Mouse (Mus musculus) midbrain, embryonic 14.5 days (tissue): ENCODE data around the gene Acadvl. TPM values are rescaled to one million over a fixed set of nuclear protein-coding genes. Genes with fewer than 3 reads are reported as not detected.

ENCODE experiments used
- ATAC-seq: fragments of 200-750 bp; cut with Nextera tagmentation; 2 replicates; pipeline ENCODE4 v1.8.0; 2017; ENCODE audit warnings: moderate number of reproducible peaks, moderate library complexity; ENCODE audit not compliant: low FRiP score, low TSS enrichment
- DNase-seq: peaks from one replicate; pipeline ENCODE4 v3.0.0-alpha.2; 2015
- H3K27ac ChIP-seq: fragments of 300-500 bp; sonication (generic); replicated peaks from 2 replicates; pipeline ENCODE4 v1.5.1; 2014; ENCODE audit warnings: mild to moderate bottlenecking, low read depth, low read length, moderate library complexity
- H3K27me3 ChIP-seq: fragments of 300-500 bp; sonication (generic); 2 replicates; pipeline ENCODE4 v1.6.1; 2014; ENCODE audit warnings: low read length, control low read depth, mixed read lengths; ENCODE audit not compliant: control insufficient read depth, insufficient read depth
- H3K36me3 ChIP-seq: fragments of 300-500 bp; sonication (generic); 2 replicates; pipeline ENCODE4 v1.6.1; 2014; ENCODE audit warnings: low read length, control low read depth; ENCODE audit not compliant: control insufficient read depth, insufficient read depth
- H3K4me1 ChIP-seq: fragments of 300-500 bp; sonication (generic); 2 replicates; pipeline ENCODE4 v1.6.1; 2014; ENCODE audit warnings: mild to moderate bottlenecking, antibody characterized with exemption, low read length, control low read depth; ENCODE audit not compliant: control insufficient read depth, insufficient read depth
- H3K4me2 ChIP-seq: fragments of 300-500 bp; sonication (generic); 2 replicates; pipeline ENCODE4 v1.6.1; 2014; ENCODE audit warnings: mild to moderate bottlenecking, low read length, moderate library complexity
- H3K4me3 ChIP-seq: fragments of 300-500 bp; sonication (generic); replicated peaks from 2 replicates; pipeline ENCODE4 v1.5.1; 2014; ENCODE audit warnings: low read depth, low read length
- H3K9ac ChIP-seq: fragments of 300-500 bp; sonication (generic); replicated peaks from 2 replicates; pipeline ENCODE4 v1.6.1; 2014; ENCODE audit warnings: mild to moderate bottlenecking, low read length, moderate library complexity
- H3K9me3 ChIP-seq: fragments of 300-500 bp; sonication (generic); 2 replicates; pipeline ENCODE4 v1.6.1; 2016; ENCODE audit warnings: low read length, control low read depth, mixed read lengths; ENCODE audit not compliant: control insufficient read depth
- WGBS: fragments of 180-500 bp; shearing (Covaris S2); extraction: QIAGEN DNeasy Blood & Tissue Kit; methylation state at CpG from one replicate; pipeline ENCODE4 v1.1.7; 2014; 5-methylcytosine and 5-hydroxymethylcytosine counted together
- polyA plus RNA-seq: library from polyadenylated mRNA; unstranded; fragments of >200 nt; fragmentation: Nextera tagmentation; extraction: Ambion mirVana; gene quantifications from 2 replicates; pipeline ENCODE4 v1.2.1, GENCODE M21; 2014

Gene Acadvl
- polyA plus RNA-seq, 1 experiment from 2014 or later, result 49.6 TPM

GRCm38 (mm10) chr11:70002471-70002870 is 12.7 kb downstream of the Acadvl start:
- Histone ChIP-seq H3K9ac (peak overlapping the region; percentile 29; the same call in 1 of the 2 replicates), H3K9me3 (no peaks in the 10 kb centered on the region), H3K4me3 (peak overlapping the region; percentile 83; the same call in 1 of the 2 replicates), H3K4me2 (peak overlapping the region; percentile 85), H3K27ac (no peak overlapping the region), H3K27me3 (no peaks in the 10 kb centered on the region), H3K4me1 (peaks cover 32% of the 10 kb centered on the region), H3K36me3 (peaks cover 51% of the 10 kb centered on the region)
- ATAC-seq (no peak), DNase-seq (no peak)
- 95% methylated on average over 2 of the region's 2 CpGs for WGBS

- H3K4me2 ChIP-seq, result peak overlapping the region; percentile 85
- peak overlapping the region; percentile 83 for H3K4me3 ChIP-seq
- H3K9me3 ChIP-seq, result no peaks in the 10 kb centered on the region
- H3K27me3 ChIP-seq, result no peaks in the 10 kb centered on the region
- H3K9ac ChIP-seq, result no peak overlapping the region; the same call in 1 of the 2 replicates
- ATAC-seq (no peak), DNase-seq (peak; percentile 64)
- no peak overlapping the region for H3K27ac ChIP-seq
- H3K4me1 ChIP-seq, result peaks cover 32% of the 10 kb centered on the region
- H3K36me3 ChIP-seq, result peaks cover 45% of the 10 kb centered on the region
These were observed 13.3 kb downstream of the Acadvl start for GRCm38 (mm10) chr11:70001865-70002264.

GRCm38 (mm10) chr11:70001159-70001558 is 14.1 kb downstream of the Acadvl start:
- H3K27me3 ChIP-seq, result no peaks in the 10 kb centered on the region
- peaks cover 32% of the 10 kb centered on the region for H3K4me1 ChIP-seq
- peaks cover 38% of the 10 kb centered on the region for H3K36me3 ChIP-seq
- peak overlapping the region; percentile 85 for H3K4me2 ChIP-seq
- H3K9ac ChIP-seq, result peak overlapping the region; percentile 67
- peak overlapping the region; percentile 96 for H3K27ac ChIP-seq
- DNase-seq (no peak), ATAC-seq (no peak)
- peak overlapping the region; percentile 83 for H3K4me3 ChIP-seq
- WGBS, result 11% methylated on average over 8 of the region's 8 CpGs
- no peaks in the 10 kb centered on the region for H3K9me3 ChIP-seq

- Histone ChIP-seq H3K27me3 (no peaks in the 10 kb centered on the region), H3K36me3 (peaks cover 31% of the 10 kb centered on the region), H3K27ac (peak within 1 kb of the TSS; percentile 96), H3K4me3 (peak within 1 kb of the TSS; percentile 83), H3K4me1 (peaks cover 32% of the 10 kb centered on the region), H3K4me2 (peak within 1 kb of the TSS; percentile 85), H3K9me3 (no peaks in the 10 kb centered on the region), H3K9ac (peak within 1 kb of the TSS; percentile 67)
- DNase-seq, result peak; percentile 96
- peak; percentile 72 for ATAC-seq
- under 1% methylated on average over 48 of the region's 48 CpGs for WGBS
These were observed 14.8 kb downstream of the Acadvl start, which contains the start of gene Dvl2 for GRCm38 (mm10) chr11:70000396-70000898. Dvl2 (plus strand) TSS chr11:70000595.

DNA sequence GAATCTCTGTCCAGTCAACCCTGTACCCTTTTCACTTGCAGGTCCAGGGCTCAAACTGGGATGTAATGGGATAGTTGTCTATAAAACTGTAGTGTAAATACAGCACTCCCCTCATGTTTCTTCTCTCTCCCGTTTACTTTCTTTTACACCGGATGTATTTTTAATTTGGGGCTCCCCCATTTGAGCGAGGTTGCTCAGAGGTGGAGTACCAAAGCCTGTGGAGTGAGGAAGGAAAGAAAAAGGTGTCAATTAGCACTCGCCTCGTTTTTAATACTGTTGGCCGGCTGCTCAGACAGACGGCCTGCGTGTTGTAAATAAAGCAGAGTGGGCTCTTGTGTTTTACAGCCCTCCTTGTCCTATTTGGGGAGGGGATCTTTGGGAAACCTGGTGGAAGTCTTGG is 15.5 kb downstream of the Acadvl start:
- Histone ChIP-seq H3K4me3 (peak overlapping the region; percentile 83; the same call in 1 of the 2 replicates), H3K9ac (no peak overlapping the region), H3K27me3 (no peaks in the 10 kb centered on the region), H3K9me3 (no peaks in the 10 kb centered on the region), H3K4me2 (peak overlapping the region; percentile 85), H3K27ac (no peak overlapping the region; the same call in 1 of the 2 replicates), H3K36me3 (peaks cover 25% of the 10 kb centered on the region), H3K4me1 (peaks cover 32% of the 10 kb centered on the region)
- no peak for ATAC-seq
- no peak for DNase-seq
- WGBS, result 89% methylated on average over 8 of the region's 8 CpGs

GRCm38 (mm10) chr11:69998567-69999491 is 16.4 kb downstream of the Acadvl start:
- ATAC-seq, result no peak
- H3K4me3 ChIP-seq, result 0 out of 2 replicates have a peak overlapping the region, but pooled peaks have one; percentile 6
- no peak overlapping the region for H3K9ac ChIP-seq
- no peak overlapping the region for H3K4me2 ChIP-seq
- peaks cover 30% of the 10 kb centered on the region for H3K36me3 ChIP-seq
- H3K4me1 ChIP-seq, result peaks cover 32% of the 10 kb centered on the region
- H3K27ac ChIP-seq, result no peak overlapping the region
- no peaks in the 10 kb centered on the region for H3K27me3 ChIP-seq
- H3K9me3 ChIP-seq, result no peaks in the 10 kb centered on the region
- DNase-seq, result no peak
- 93% methylated on average over 27 of the region's 27 CpGs for WGBS

DNA sequence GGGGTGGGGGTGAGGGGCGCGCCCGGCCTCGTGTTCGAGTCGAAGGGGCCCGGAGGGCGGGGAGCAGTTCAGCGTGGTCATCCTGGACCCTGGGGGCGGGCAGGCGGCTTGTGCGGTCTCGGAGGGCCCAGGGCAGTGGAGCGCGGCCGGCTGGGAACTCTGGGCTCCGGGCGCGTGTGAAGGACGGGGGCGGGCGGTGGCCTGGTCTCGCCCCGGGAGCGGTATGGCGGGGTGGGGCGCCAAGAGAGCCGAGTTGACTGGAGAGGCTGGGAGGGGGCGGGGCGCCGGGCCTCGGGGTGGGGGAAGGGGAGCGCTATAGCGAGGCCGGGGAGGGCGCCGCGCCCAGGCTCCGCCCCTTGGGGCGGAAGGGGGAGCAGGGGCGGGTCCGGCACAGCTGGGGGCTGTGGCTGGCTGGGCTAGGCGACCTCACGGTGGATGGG is 18.1 kb downstream of the Acadvl start:
- under 1% methylated on average over 37 of the region's 44 CpGs for WGBS
- Histone ChIP-seq H3K9ac (peak overlapping the region; percentile 83), H3K4me3 (peak overlapping the region; percentile 91), H3K9me3 (no peaks in the 10 kb centered on the region), H3K36me3 (peaks cover 38% of the 10 kb centered on the region), H3K4me2 (peak overlapping the region; percentile 71), H3K27ac (peak overlapping the region; percentile 92), H3K27me3 (no peaks in the 10 kb centered on the region), H3K4me1 (peaks cover 30% of the 10 kb centered on the region)
- ATAC-seq (peak; percentile 14), DNase-seq (peak; percentile 86)

GRCm38 (mm10) chr11:69996161-69997061 is 18.8 kb downstream of the Acadvl start:
- no peaks in the 10 kb centered on the region for H3K9me3 ChIP-seq
- H3K4me3 ChIP-seq, result peak overlapping the region; percentile 91
- peak overlapping the region; percentile 71 for H3K4me2 ChIP-seq
- H3K27ac ChIP-seq, result peak overlapping the region; percentile 92
- DNase-seq, result peak; percentile 71
- H3K27me3 ChIP-seq, result no peaks in the 10 kb centered on the region
- peak; percentile 0; the same call in 1 of the 2 replicates for ATAC-seq
- WGBS, result under 1% methylated on average over 66 of the region's 66 CpGs
- H3K4me1 ChIP-seq, result peaks cover 23% of the 10 kb centered on the region
- H3K9ac ChIP-seq, result peak overlapping the region; percentile 83
- H3K36me3 ChIP-seq, result peaks cover 38% of the 10 kb centered on the region
